Comparison of ENCODE assay signal across 23 mouse cellular contexts in genomic region chr10:93686579-93686978, GRCm38 (mm10).
"Had no signal": no experiment of that assay in that cellular context is flagged by ENCODE, and none has a peak within 500 bp of the region (broad histone marks: within the 10 kb centered on the region; RNA-seq: fewer than 3 reads in every experiment).

No protein-coding gene starts in this region.

- H3K4me1 ChIP-seq: hindbrain, embryonic 13.5 days; hindbrain, embryonic 15.5 days had no signal

- DNase-seq: gastrocnemius, postnatal 14 days; gastrocnemius, postnatal 36 days; heart, adult 18-20 months; heart, postnatal 14 days; heart, postnatal 36 days; kidney, adult 11 months; kidney, adult 2 months; kidney, adult 9 months; kidney, postnatal 14 days; kidney, postnatal 36 days; layer of hippocampus, adult 9-11 months; liver had no signal

- H3K9ac ChIP-seq: heart, embryonic 13.5 days; heart, embryonic 15.5 days; hindbrain, embryonic 13.5 days; hindbrain, embryonic 15.5 days; kidney, embryonic 15.5 days had no signal

- H3K4me2 ChIP-seq: heart, embryonic 13.5 days; heart, embryonic 15.5 days; hindbrain, embryonic 13.5 days; hindbrain, embryonic 15.5 days; kidney, embryonic 15.5 days; liver, embryonic 11.5 days had no signal

- H3K9me3 ChIP-seq: heart, embryonic 10.5 days; heart, embryonic 13.5 days; heart, embryonic 15.5 days; hindbrain, embryonic 13.5 days; hindbrain, embryonic 15.5 days; kidney, embryonic 15.5 days had no signal

- H3K36me3 ChIP-seq: heart, embryonic 10.5 days; hindbrain, embryonic 15.5 days; kidney, embryonic 15.5 days had no signal

- H3K4me3 ChIP-seq: heart, embryonic 10.5 days; heart, embryonic 13.5 days; heart, embryonic 15.5 days; hindbrain, embryonic 13.5 days; hindbrain, embryonic 15.5 days; kidney, embryonic 15.5 days; left cerebral cortex, adult 2 months had no signal

- H3K27ac ChIP-seq: heart, embryonic 10.5 days; heart, embryonic 13.5 days; heart, embryonic 15.5 days; hindbrain, embryonic 13.5 days; hindbrain, embryonic 15.5 days; hindbrain, postnatal 0 days; kidney, embryonic 15.5 days; kidney, postnatal 0 days; left cerebral cortex, adult 2 months had no signal

- ATAC-seq: hindbrain, postnatal 0 days; intestine, embryonic 16.5 days had no signal

- H3K27me3 ChIP-seq: heart, embryonic 13.5 days; heart, embryonic 15.5 days; hindbrain, embryonic 13.5 days; hindbrain, embryonic 15.5 days; kidney, embryonic 15.5 days had no signal
